Mouse (Mus musculus) olfactory bulb, adult 2 months (tissue): ENCODE measurements around the gene Ralgapa2.

Experiments
- CTCF ChIP-seq: fragments of 200-500 bp; IDR thresholded peaks from 2 replicates; pipeline ENCODE4 v1.5.1; 2012; ENCODE audit warnings: low read depth, mild to moderate bottlenecking, low read length, moderate library complexity; ENCODE audit not compliant: insufficient read depth
- POLR2A ChIP-seq: fragments of 200-500 bp; IDR thresholded peaks from 2 replicates; pipeline ENCODE4 v1.6.1; 2012; ENCODE audit warnings: mild to moderate bottlenecking, low read depth, low read length, moderate library complexity; ENCODE audit not compliant: insufficient read depth

DNA sequence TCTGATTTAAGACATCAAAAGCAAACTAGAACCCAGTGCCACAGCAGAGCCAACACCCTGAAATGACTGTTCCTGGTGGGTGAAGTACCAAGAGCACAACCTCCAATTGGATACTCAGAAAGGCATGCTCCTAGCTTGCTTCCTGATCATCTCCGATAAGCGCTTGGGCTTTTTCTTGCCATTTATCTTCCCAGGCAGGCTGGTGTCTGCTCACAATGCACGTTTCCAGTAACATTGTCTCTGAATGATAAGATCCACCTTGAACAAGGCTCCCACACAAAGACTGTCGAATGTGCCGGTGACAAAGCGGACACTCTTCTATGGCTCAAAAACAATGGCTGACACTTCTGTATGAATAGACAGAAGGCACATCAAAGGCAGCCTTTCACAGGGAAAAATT is 230.8 kb downstream of the Ralgapa2 start:
- TF ChIP-seq CTCF (no peak), POLR2A (no peak)
